Mouse (Mus musculus): ENCODE data around the gene Cyb561.

Cyb561 gene

GRCm38 (mm10) chr11:105952111-105952510 is 1.0 kb downstream of the Cyb561 start:
- no peak for ATAC-seq (ENCODE audit: low TSS enrichment)

- no peak for ATAC-seq (ENCODE audit: low TSS enrichment)
Observed at GRCm38 (mm10) chr11:105951601-105952044, 1.5 kb downstream of the Cyb561 start.

GRCm38 (mm10) chr11:105950519-105950918 is 2.6 kb downstream of the Cyb561 start:
- ATAC-seq (ENCODE audit: low TSS enrichment) = no peak

GRCm38 (mm10) chr11:105948255-105948654 is 4.9 kb downstream of the Cyb561 start:
- ATAC-seq (ENCODE audit: low TSS enrichment) = no peak

- no peak for ATAC-seq (ENCODE audit: low TSS enrichment)
Observed at GRCm38 (mm10) chr11:105946694-105947154, 6.4 kb downstream of the Cyb561 start.

GRCm38 (mm10) chr11:105944770-105945672 is 8.1 kb downstream of the Cyb561 start:
- no peak for ATAC-seq (ENCODE audit: low TSS enrichment)

- peak; percentile 69 for ATAC-seq (ENCODE audit: low TSS enrichment)
Observed at GRCm38 (mm10) chr11:105944126-105944621, 9.0 kb downstream of the Cyb561 start.

- peak; percentile 36 for ATAC-seq (ENCODE audit: low TSS enrichment)
Observed at GRCm38 (mm10) chr11:105943133-105944102, 9.7 kb downstream of the Cyb561 start.

GRCm38 (mm10) chr11:105941973-105942372 is 11.2 kb downstream of the Cyb561 start:
- no peak for ATAC-seq (ENCODE audit: low TSS enrichment)

- peak; percentile 48; the same call in 1 of the 2 replicates for ATAC-seq (ENCODE audit: low TSS enrichment)
Observed at GRCm38 (mm10) chr11:105938771-105939170, 14.4 kb downstream of the Cyb561 start.

- ATAC-seq (ENCODE audit: low TSS enrichment) = no peak
Observed at GRCm38 (mm10) chr11:105936974-105937373, 16.2 kb downstream of the Cyb561 start.

GRCm38 (mm10) chr11:105936200-105936599 is 16.9 kb downstream of the Cyb561 start:
- ATAC-seq (ENCODE audit: low TSS enrichment) = peak; percentile 55

- no peak for ATAC-seq (ENCODE audit: low TSS enrichment)
Observed at GRCm38 (mm10) chr11:105935496-105935895, 17.6 kb downstream of the Cyb561 start.

GRCm38 (mm10) chr11:105934816-105935215 is 18.3 kb downstream of the Cyb561 start:
- ATAC-seq (ENCODE audit: low TSS enrichment) = no peak

- ATAC-seq (ENCODE audit: low TSS enrichment) = no peak
Observed at GRCm38 (mm10) chr11:105934303-105934711, 18.8 kb downstream of the Cyb561 start.

GRCm38 (mm10) chr11:105933746-105934145 is 19.4 kb downstream of the Cyb561 start:
- ATAC-seq (ENCODE audit: low TSS enrichment) = no peak

- no peak for ATAC-seq (ENCODE audit: low TSS enrichment)
Observed at GRCm38 (mm10) chr11:105931380-105931779, 21.8 kb downstream of the Cyb561 start.

GRCm38 (mm10) chr11:105928171-105928570 is 25.0 kb downstream of the Cyb561 start:
- ATAC-seq (ENCODE audit: low TSS enrichment) = no peak

GRCm38 (mm10) chr11:105927065-105928030 is 25.8 kb downstream of the Cyb561 start:
- peak; percentile 57 for ATAC-seq (ENCODE audit: low TSS enrichment)
